In genomic region chr14:17916651-17917050, GRCm38 (mm10) we compare ENCODE assay signal across 24 mouse cellular contexts.
A peak's percentile ranks its signal among the peaks of the same experiment; 100 is the strongest.
DNase-seq lines count a peak whose midpoint lies in the region; ATAC-seq and TF ChIP-seq lines count a peak whose summit lies in the region.
"Had no signal": no experiment of that assay in that cellular context is flagged by ENCODE, and none has a peak within 500 bp of the region (broad histone marks: within the 10 kb centered on the region; RNA-seq: fewer than 3 reads in every experiment).

No protein-coding gene starts in this region.

- WGBS in kidney, adult 2 months: 57% methylated on average over 2 of the region's 2 CpGs
- 42% methylated on average over 2 of the region's 2 CpGs for WGBS in liver, adult 2 months
- WGBS in liver, embryonic 12.5 days (ENCODE audit: insufficient replicate concordance): 41% methylated on average over 2 of the region's 2 CpGs

- ATAC-seq in liver, embryonic 12.5 days: no peak
- 0 out of 2 replicates have a peak, but pooled peaks have one; percentile 5 for ATAC-seq in common myeloid progenitor, adult 5-6 weeks (replicated peaks; ENCODE audit: low read depth, poor library complexity, severe bottlenecking)
- ATAC-seq: activated CD4-positive, CD25-positive, alpha-beta regulatory T cell, adult 4 months; CD4-positive, CD25-positive, alpha-beta regulatory T cell, adult 4 months; Patski had no signal

- no peak overlapping the region for H3K4me3 ChIP-seq in kidney, adult 2 months (ENCODE audit: insufficient read depth, low read depth, low read length)
- no peak overlapping the region for H3K4me3 ChIP-seq in liver, adult 2 months (ENCODE audit: insufficient read depth, low read depth, low read length)
- no peak overlapping the region for H3K4me3 ChIP-seq in liver, embryonic 12.5 days
- H3K4me3 ChIP-seq: embryonic facial prominence, embryonic 13.5 days; embryonic facial prominence, embryonic 15.5 days; erythroblast, embryonic 14.5 days; forebrain, embryonic 10.5 days; forebrain, embryonic 12.5 days had no signal

- H3K36me3 ChIP-seq in kidney, adult 2 months (ENCODE audit: control insufficient read depth, insufficient read depth, low read length): no peaks in the 10 kb centered on the region
- H3K36me3 ChIP-seq in liver, adult 2 months (ENCODE audit: control insufficient read depth, insufficient read depth, low read length): no peaks in the 10 kb centered on the region
- H3K36me3 ChIP-seq in liver, embryonic 12.5 days: no peaks in the 10 kb centered on the region
- H3K36me3 ChIP-seq: embryonic facial prominence, embryonic 13.5 days; embryonic facial prominence, embryonic 15.5 days; forebrain, embryonic 10.5 days; forebrain, embryonic 12.5 days; G1E had no signal

- H3K27me3 ChIP-seq in kidney, adult 2 months (replicated peaks; ENCODE audit: control insufficient read depth, insufficient read depth, low read length): no peaks in the 10 kb centered on the region
- H3K27me3 ChIP-seq in liver, adult 2 months (ENCODE audit: control insufficient read depth, insufficient read depth, low read length): no peaks in the 10 kb centered on the region
- H3K27me3 ChIP-seq in liver, embryonic 12.5 days (replicated peaks): no peaks in the 10 kb centered on the region
- H3K27me3 ChIP-seq: CH12.LX; embryonic facial prominence, embryonic 13.5 days; embryonic facial prominence, embryonic 15.5 days; forebrain, embryonic 12.5 days; Patski had no signal

- H3K4me2 ChIP-seq in liver, embryonic 12.5 days: no peak overlapping the region
- H3K4me2 ChIP-seq: embryonic facial prominence, embryonic 13.5 days; embryonic facial prominence, embryonic 15.5 days; forebrain, embryonic 12.5 days had no signal

- H3K4me1 ChIP-seq in kidney, adult 2 months (ENCODE audit: control insufficient read depth, insufficient read depth, low read length): no peaks in the 10 kb centered on the region; the same call in 1 of the 2 replicates
- H3K4me1 ChIP-seq in liver, adult 2 months (ENCODE audit: control insufficient read depth, insufficient read depth, low read length): peaks cover 37% of the 10 kb centered on the region
- no peaks in the 10 kb centered on the region for H3K4me1 ChIP-seq in liver, embryonic 12.5 days
- H3K4me1 ChIP-seq: embryonic facial prominence, embryonic 13.5 days; embryonic facial prominence, embryonic 15.5 days had no signal

- H3K9me3 ChIP-seq in liver, embryonic 12.5 days (replicated peaks): no peaks in the 10 kb centered on the region
- H3K9me3 ChIP-seq: embryonic facial prominence, embryonic 13.5 days; embryonic facial prominence, embryonic 15.5 days; forebrain, embryonic 10.5 days; forebrain, embryonic 12.5 days; G1E had no signal

- TF ChIP-seq POLR2A in kidney, adult 2 months (IDR thresholded peaks at IDR 0.05; ENCODE audit: low read depth, low read length): no peak
- no peak for TF ChIP-seq POLR2A in liver, adult 2 months (IDR thresholded peaks at IDR 0.05; ENCODE audit: extremely low read depth, insufficient read depth, low read length)

- peak; percentile 54 for DNase-seq in adrenal gland, adult 2 months
- no peak for DNase-seq in adrenal gland, postnatal 10 days
- DNase-seq in kidney, adult 2 months: peak; percentile 12
- DNase-seq in kidney, postnatal 4 days: no peak
- DNase-seq in liver, adult 2 months (ENCODE audit: extremely low read depth, low read depth, low spot score): no peak
- no peak for DNase-seq in layer of hippocampus, adult 18-20 months (ENCODE audit: low spot score in 2 of 2)
- DNase-seq: adrenal gland, adult 8-10 months; B cell, adult 2 months; cerebellum, adult 11-12 months; cerebellum, adult 9-10 months; cerebellum, postnatal 25 days; embryo, embryonic 11 days had no signal

- no peak overlapping the region for H3K27ac ChIP-seq in kidney, adult 2 months (ENCODE audit: insufficient read depth, low read depth, low read length)
- H3K27ac ChIP-seq in liver, adult 2 months (replicated peaks; ENCODE audit: insufficient read depth, low read depth, low read length): peak overlapping the region; percentile 63
- H3K27ac ChIP-seq in liver, embryonic 12.5 days: no peak overlapping the region
- H3K27ac ChIP-seq: embryonic facial prominence, embryonic 13.5 days; embryonic facial prominence, embryonic 15.5 days; forebrain, embryonic 10.5 days had no signal

- peaks cover 8% of the 10 kb centered on the region; the same call in 1 of the 2 replicates for H3K79me2 ChIP-seq in liver, adult 2 months (ENCODE audit: control insufficient read depth, insufficient read depth, low read length)

- TF ChIP-seq CTCF in kidney, adult 2 months (conservative IDR thresholded peaks at IDR 0.05; ENCODE audit: insufficient read depth, insufficient read length, low read depth, low read length): no peak
- no peak for TF ChIP-seq CTCF in liver, adult 2 months (IDR thresholded peaks at IDR 0.05; ENCODE audit: low read depth, low read length)

- no peak overlapping the region for H3K9ac ChIP-seq in liver, adult 2 months (ENCODE audit: low read depth, low read length)
- H3K9ac ChIP-seq in liver, embryonic 12.5 days: no peak overlapping the region
- H3K9ac ChIP-seq: embryonic facial prominence, embryonic 13.5 days; embryonic facial prominence, embryonic 15.5 days; forebrain, embryonic 12.5 days had no signal

Comparison
In these comparisons a context has a peak if more than half of its experiments do, and no peak if none do; other contexts are left out.
1. DNase-seq: peak in adrenal gland, adult 2 months (single experiment) and kidney, adult 2 months (single experiment); none in adrenal gland, postnatal 10 days (single experiment), kidney, postnatal 4 days (0 of 2), liver, adult 2 months (single experiment) and layer of hippocampus, adult 18-20 months (0 of 2).